ENCODE assay signal across 18 mouse cellular contexts in the genomic region with DNA sequence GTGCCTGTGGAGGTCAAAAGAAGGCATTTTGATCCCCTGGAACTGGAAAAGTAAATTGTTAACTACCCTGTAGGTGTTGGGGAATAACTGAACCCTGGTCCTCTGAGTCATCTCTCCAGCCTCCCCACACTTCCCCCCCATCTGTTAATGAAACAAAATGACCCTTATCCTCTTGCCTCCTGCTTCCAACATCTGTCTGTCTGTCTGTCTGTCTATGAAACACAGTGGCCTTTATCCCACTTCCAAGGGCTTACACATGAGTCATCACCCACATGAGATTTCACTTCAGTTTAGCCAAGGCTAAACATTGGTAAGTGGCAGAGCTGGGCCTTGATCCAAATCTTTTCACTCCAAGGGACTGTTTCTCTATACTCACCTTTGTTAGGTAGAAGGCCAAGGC. TPM values are rescaled to one million over a fixed set of nuclear protein-coding genes. Genes with fewer than 3 reads are reported as not detected.
DNase-seq lines count a peak whose midpoint lies in the region; ATAC-seq and TF ChIP-seq lines count a peak whose summit lies in the region.
"Had no signal": no experiment of that assay in that cellular context is flagged by ENCODE, and none has a peak within 500 bp of the region (broad histone marks: within the 10 kb centered on the region; RNA-seq: fewer than 3 reads in every experiment).

No protein-coding gene starts in this region.

- ATAC-seq in liver, embryonic 12.5 days, result no peak
- ATAC-seq in forebrain, embryonic 15.5 days (replicated peaks), result no peak

- no peak overlapping the region for H3K4me3 ChIP-seq in gastrocnemius, adult 2 months
- no peak overlapping the region for H3K4me3 ChIP-seq in liver, adult 2 months (ENCODE audit: insufficient read depth, low read depth, low read length)
- no peak overlapping the region for H3K4me3 ChIP-seq in liver, embryonic 12.5 days
- H3K4me3 ChIP-seq in forebrain, embryonic 15.5 days, result no peak overlapping the region
- H3K4me3 ChIP-seq: hindbrain, embryonic 10.5 days; myocyte had no signal

- H3K27ac ChIP-seq in gastrocnemius, adult 2 months, result peak overlapping the region; percentile 87
- peak overlapping the region; percentile 32; the same call in 1 of the 2 replicates for H3K27ac ChIP-seq in liver, adult 2 months (replicated peaks; ENCODE audit: insufficient read depth, low read depth, low read length)
- H3K27ac ChIP-seq in liver, embryonic 12.5 days, result no peak overlapping the region
- no peak overlapping the region for H3K27ac ChIP-seq in forebrain, embryonic 15.5 days (replicated peaks)
- H3K27ac ChIP-seq: hindbrain, embryonic 10.5 days; liver, embryonic 14.5 days; macrophage had no signal

- intact Hi-C loops in gastrocnemius, adult 2 months (cut with DNase I), result no loop called here
- intact Hi-C loops in gastrocnemius, postnatal 36 days (cut with DNase I), result no loop called here

- H3K36me3 ChIP-seq in liver, adult 2 months (ENCODE audit: control insufficient read depth, insufficient read depth, low read length), result peaks cover 6% of the 10 kb centered on the region; the same call in 1 of the 2 replicates
- peaks cover 57% of the 10 kb centered on the region for H3K36me3 ChIP-seq in liver, embryonic 12.5 days
- H3K36me3 ChIP-seq in forebrain, embryonic 15.5 days, result peaks cover 41% of the 10 kb centered on the region

- H3K4me2 ChIP-seq in liver, embryonic 12.5 days, result no peak overlapping the region
- no peak overlapping the region for H3K4me2 ChIP-seq in forebrain, embryonic 15.5 days (replicated peaks)
- H3K4me2 ChIP-seq: midbrain, embryonic 11.5 days had no signal

- peaks cover 13% of the 10 kb centered on the region for H3K4me1 ChIP-seq in liver, adult 2 months (ENCODE audit: control insufficient read depth, insufficient read depth, low read length)
- peaks cover 14% of the 10 kb centered on the region for H3K4me1 ChIP-seq in liver, embryonic 12.5 days
- no peaks in the 10 kb centered on the region for H3K4me1 ChIP-seq in forebrain, embryonic 15.5 days

- no peaks in the 10 kb centered on the region for H3K27me3 ChIP-seq in liver, adult 2 months (ENCODE audit: control insufficient read depth, insufficient read depth, low read length)
- H3K27me3 ChIP-seq in liver, embryonic 12.5 days (replicated peaks), result no peaks in the 10 kb centered on the region
- no peaks in the 10 kb centered on the region for H3K27me3 ChIP-seq in forebrain, embryonic 15.5 days

- no peak for TF ChIP-seq POLR2A in liver, adult 2 months (IDR thresholded peaks at IDR 0.05; ENCODE audit: extremely low read depth, insufficient read depth, low read length)

- H3K9ac ChIP-seq in liver, adult 2 months (ENCODE audit: low read depth, low read length), result no peak overlapping the region
- no peak overlapping the region for H3K9ac ChIP-seq in liver, embryonic 12.5 days
- H3K9ac ChIP-seq in forebrain, embryonic 15.5 days (replicated peaks), result no peak overlapping the region
- H3K9ac ChIP-seq: liver, embryonic 14.5 days had no signal

- no peak for DNase-seq in gastrocnemius, adult 2 months
- DNase-seq in gastrocnemius, postnatal 36 days, result no peak
- peak; percentile 83 for DNase-seq in liver, adult 2 months (ENCODE audit: extremely low read depth, low read depth, low spot score)
- peak; percentile 45 for DNase-seq in 416B (ENCODE audit: low read depth)
- DNase-seq in adrenal gland, postnatal 36 days, result peak; percentile 54 to 68
- no peak for DNase-seq in cerebellum, postnatal 36 days
- DNase-seq: cerebellum, adult 9-11 months; gastrocnemius, postnatal 14 days; left cerebral cortex, postnatal 4 days had no signal

- 0 out of 2 replicates have a peak, but pooled peaks cover 4% of the 10 kb centered on the region for H3K79me2 ChIP-seq in liver, adult 2 months (ENCODE audit: control insufficient read depth, insufficient read depth, low read length)

- no peaks in the 10 kb centered on the region for H3K9me3 ChIP-seq in liver, embryonic 12.5 days (replicated peaks)
- no peaks in the 10 kb centered on the region for H3K9me3 ChIP-seq in forebrain, embryonic 15.5 days
- H3K9me3 ChIP-seq: hindbrain, embryonic 10.5 days had no signal

- no peak for TF ChIP-seq CTCF in gastrocnemius, adult 2 months (IDR thresholded peaks at IDR 0.05)
- no peak for TF ChIP-seq CTCF in liver, adult 2 months (IDR thresholded peaks at IDR 0.05; ENCODE audit: low read depth, low read length)

RNA-seq across cellular contexts. Expression of a gene that starts 13.3 kb away (rescaled TPM):
- 10 to 100 TPM; 23.9 to 26.4 TPM for total RNA-seq in gastrocnemius, adult 2 months (2021)
- 10 to 100 TPM; 21.3 to 23.8 TPM for total RNA-seq in gastrocnemius, postnatal 36 days (2021)
- 56.6 and 63.6 TPM in 2 replicates for total RNA-seq in liver, adult 2 months (2014; rRNA removed)
- 122 and 137 TPM in 2 replicates for polyA plus RNA-seq in liver, adult 2 months (2012; rRNA removed)
- 18.8 and 22.5 TPM in 2 replicates for polyA plus RNA-seq in liver, embryonic 12.5 days (2016; fragmentation: Nextera tagmentation; extraction: Ambion mirVana)
- total RNA-seq in adrenal gland, postnatal 36 days (2021), result 100 to 1,000 TPM; 120 to 147 TPM
- 46.1 and 46.2 TPM in 2 replicates for polyA plus RNA-seq in forebrain, embryonic 15.5 days (2015; fragmentation: Nextera tagmentation; extraction: Ambion mirVana)

RNA-seq across cellular contexts. Expression of a gene that starts 14.0 kb away (rescaled TPM):
- 10 to 100 TPM; 45.8 to 46.9 TPM for total RNA-seq in gastrocnemius, adult 2 months (2021)
- total RNA-seq in gastrocnemius, postnatal 36 days (2021), result 10 to 100 TPM; 39.4 to 45.5 TPM
- 7.6 and 7.8 TPM in 2 replicates for total RNA-seq in liver, adult 2 months (2014; rRNA removed)
- polyA plus RNA-seq in liver, adult 2 months (2012; rRNA removed), result 11.3 and 12.8 TPM in 2 replicates
- polyA plus RNA-seq in liver, embryonic 12.5 days (2016; fragmentation: Nextera tagmentation; extraction: Ambion mirVana), result 11.8 and 12.1 TPM in 2 replicates
- total RNA-seq in adrenal gland, postnatal 36 days (2021), result 10 to 100 TPM; 25.1 to 33.3 TPM
- polyA plus RNA-seq in forebrain, embryonic 15.5 days (2015; fragmentation: Nextera tagmentation; extraction: Ambion mirVana), result 42.0 and 44.4 TPM in 2 replicates

RNA-seq across cellular contexts. Expression of a gene that starts 16.9 kb away (rescaled TPM):
- under 1 TPM in 1 of 2 experiments, not detected in 1; 0.31 TPM for total RNA-seq in gastrocnemius, adult 2 months (2021)
- not detected for total RNA-seq in gastrocnemius, postnatal 36 days (2021)
- 0.07 TPM in 1 of 2 replicates, not detected in the other for total RNA-seq in liver, adult 2 months (2014; rRNA removed)
- 0.16 TPM in 1 of 2 replicates, not detected in the other for polyA plus RNA-seq in liver, adult 2 months (2012; rRNA removed)
- polyA plus RNA-seq in liver, embryonic 12.5 days (2016; fragmentation: Nextera tagmentation; extraction: Ambion mirVana), result not detected in 2 replicates
- under 1 TPM in 1 of 2 experiments, not detected in 1; 0.89 TPM for total RNA-seq in adrenal gland, postnatal 36 days (2021)
- 0.10 TPM in 1 of 2 replicates, not detected in the other for polyA plus RNA-seq in forebrain, embryonic 15.5 days (2015; fragmentation: Nextera tagmentation; extraction: Ambion mirVana)
- total RNA-seq: adrenal gland, adult 18-20 months; gastrocnemius, postnatal 14 days; heart, adult 8-10 months had no signal
- polyA plus RNA-seq: macrophage had no signal

RNA-seq across cellular contexts. Expression of a gene that starts 26.5 kb away (rescaled TPM):
- total RNA-seq in gastrocnemius, adult 2 months (2021), result under 1 TPM in 1 of 2 experiments, not detected in 1; 0.11 TPM
- not detected for total RNA-seq in gastrocnemius, postnatal 36 days (2021)
- total RNA-seq in liver, adult 2 months (2014; rRNA removed), result 0.09 TPM in 1 of 2 replicates, not detected in the other
- 0.06 TPM in 1 of 2 replicates, not detected in the other for polyA plus RNA-seq in liver, adult 2 months (2012; rRNA removed)
- polyA plus RNA-seq in liver, embryonic 12.5 days (2016; fragmentation: Nextera tagmentation; extraction: Ambion mirVana), result 0.33 and 0.38 TPM in 2 replicates
- total RNA-seq in adrenal gland, postnatal 36 days (2021), result under 1 TPM; 0.17 to 0.26 TPM
- 0.11 and 0.15 TPM in 2 replicates for polyA plus RNA-seq in forebrain, embryonic 15.5 days (2015; fragmentation: Nextera tagmentation; extraction: Ambion mirVana)
- total RNA-seq: heart, adult 8-10 months; left cerebral cortex, postnatal 4 days had no signal

RNA-seq across cellular contexts. Expression of a gene that starts 35.9 kb away (rescaled TPM):
- total RNA-seq in gastrocnemius, adult 2 months (2021), result 10 to 100 TPM; 52.0 to 84.9 TPM
- 10 to 100 TPM; 48.5 to 63.2 TPM for total RNA-seq in gastrocnemius, postnatal 36 days (2021)
- total RNA-seq in liver, adult 2 months (2014; rRNA removed), result 0.81 and 0.83 TPM in 2 replicates
- polyA plus RNA-seq in liver, adult 2 months (2012; rRNA removed), result 0.81 and 1.4 TPM in 2 replicates
- polyA plus RNA-seq in liver, embryonic 12.5 days (2016; fragmentation: Nextera tagmentation; extraction: Ambion mirVana), result 4.3 and 4.5 TPM in 2 replicates
- total RNA-seq in adrenal gland, postnatal 36 days (2021), result 10 to 100 TPM in 1 of 2 experiments, 1 to 10 TPM in 1; 6.9 to 10.9 TPM
- polyA plus RNA-seq in forebrain, embryonic 15.5 days (2015; fragmentation: Nextera tagmentation; extraction: Ambion mirVana), result 254 and 266 TPM in 2 replicates

Comparison
In these comparisons a context has a peak if more than half of its experiments do, and no peak if none do; other contexts are left out.
1. H3K27ac ChIP-seq: peak in gastrocnemius, adult 2 months (single experiment) and liver, adult 2 months (single experiment); none in liver, embryonic 12.5 days (single experiment) and forebrain, embryonic 15.5 days (single experiment).
2. DNase-seq: peak in liver, adult 2 months (single experiment), 416B (single experiment) and adrenal gland, postnatal 36 days (2 of 2); none in gastrocnemius, adult 2 months (single experiment), gastrocnemius, postnatal 36 days (0 of 2) and cerebellum, postnatal 36 days (0 of 2).